Mouse (Mus musculus) CH12.LX (cell line): ENCODE measurements around the gene Lrrc1. TPM values are rescaled to one million over a fixed set of nuclear protein-coding genes. Genes with fewer than 3 reads are reported as not detected.

Experiments used
- DNase-seq: peaks from one replicate; pipeline ENCODE4 v3.0.0-alpha.2; 2013; ENCODE audit errors: extremely low read depth
- H3K27ac ChIP-seq: 2 replicates; pipeline ENCODE4 v1.5.1; 2012; ENCODE audit warnings: low read depth, mild to moderate bottlenecking, control low read depth, moderate library complexity; ENCODE audit not compliant: insufficient read depth
- H3K27me3 ChIP-seq: replicated peaks from 2 replicates; pipeline ENCODE3; 2012; ENCODE audit warnings: inconsistent platforms
- H3K36me3 ChIP-seq, 2 experiments: replicated peaks in 1 of 2; 2 replicates each; pipeline versions ENCODE3 to v1.6.1; 2012; ENCODE audit warnings: inconsistent platforms in 1 of 2, low read length in 1 of 2, mild to moderate bottlenecking in 1 of 2, mixed read lengths in 1 of 2, moderate library complexity in 1 of 2; ENCODE audit not compliant: control insufficient read depth in 1 of 2, insufficient read depth in 1 of 2
- H3K4me1 ChIP-seq, 2 experiments: 2 replicates each; pipeline ENCODE4 v1.6.1; 2012; ENCODE audit warnings: inconsistent platforms in 1 of 2, moderate library complexity in 1 of 2; ENCODE audit not compliant: insufficient read depth in 2 of 2, control insufficient read depth in 1 of 2
- H3K4me2 ChIP-seq: 2 replicates; pipeline ENCODE4 v1.6.1; 2012; ENCODE audit warnings: low read depth, mild to moderate bottlenecking, control low read depth; ENCODE audit not compliant: poor library complexity, insufficient read depth, severe bottlenecking
- H3K4me3 ChIP-seq, 3 experiments: fragments of 150-350 bp in 1 of 3; sonication (generic) in 1 of 3; replicated peaks in 1 of 3; 2 replicates each; pipeline versions ENCODE3 to v1.5.1; 2011 to 2012; ENCODE audit warnings: low read depth in 2 of 3, low read length in 2 of 3, mild to moderate bottlenecking in 2 of 3, moderate library complexity in 2 of 3, control low read depth in 1 of 3, improper control_type of control experiment in 1 of 3, inconsistent platforms in 1 of 3, mixed read lengths in 1 of 3; ENCODE audit not compliant: poor library complexity in 1 of 3
- H3K79me2 ChIP-seq: replicated peaks from 2 replicates; pipeline ENCODE4 v1.6.1; 2012; ENCODE audit warnings: mild to moderate bottlenecking, moderate library complexity; ENCODE audit not compliant: control insufficient read depth, poor library complexity, insufficient read depth, severe bottlenecking; ENCODE audit errors: extremely low read depth
- H3K9ac ChIP-seq: 2 replicates; pipeline ENCODE4 v1.6.1; 2012; ENCODE audit warnings: low read depth, mild to moderate bottlenecking, control low read depth, moderate library complexity; ENCODE audit not compliant: insufficient read depth
- H3K9me3 ChIP-seq: replicated peaks from 2 replicates; pipeline ENCODE3; 2012; ENCODE audit warnings: low read length, inconsistent platforms, mixed read lengths
- CHD1 ChIP-seq: IDR thresholded peaks from 2 replicates; pipeline ENCODE4 v1.6.1; 2012; ENCODE audit warnings: low read depth, low read length, improper control_type of control experiment, inconsistent platforms
- CTCF ChIP-seq, 2 experiments: IDR thresholded peaks in 1 of 2; conservative IDR thresholded peaks in 1 of 2; 2 replicates each; pipeline ENCODE4 v1.5.1; 2011 to 2012; ENCODE audit warnings: low read depth in 2 of 2, low read length in 2 of 2, improper control_type of control experiment in 1 of 2, inconsistent platforms in 1 of 2, mild to moderate bottlenecking in 1 of 2, moderate library complexity in 1 of 2
- EP300 ChIP-seq: IDR thresholded peaks from 2 replicates; pipeline ENCODE4 v1.6.1; 2011; ENCODE audit warnings: low read length, improper control_type of control experiment
- GABPA ChIP-seq: IDR thresholded peaks from 2 replicates; pipeline ENCODE4 v1.6.1; 2012; ENCODE audit warnings: low read depth, low read length, improper control_type of control experiment, inconsistent platforms; ENCODE audit not compliant: insufficient replicate concordance
- HCFC1 ChIP-seq: IDR thresholded peaks from 2 replicates; pipeline ENCODE4 v1.6.1; 2012; ENCODE audit warnings: low read depth, mild to moderate bottlenecking, inconsistent platforms, low read length, improper control_type of control experiment
- IRF4 ChIP-seq: IDR thresholded peaks from 2 replicates; pipeline ENCODE4 v1.6.1; 2014; ENCODE audit warnings: low read depth, mild to moderate bottlenecking, inconsistent platforms, low read length, improper control_type of control experiment
- JUN ChIP-seq: IDR thresholded peaks from 2 replicates; pipeline ENCODE4 v1.6.1; 2011; ENCODE audit warnings: low read depth, mild to moderate bottlenecking, low read length, improper control_type of control experiment, moderate library complexity; ENCODE audit not compliant: insufficient read depth
- JUND ChIP-seq: conservative IDR thresholded peaks from 2 replicates; pipeline ENCODE4 v1.6.1; 2011; ENCODE audit warnings: low read depth, low read length, improper control_type of control experiment
- KAT2A ChIP-seq: IDR thresholded peaks from 2 replicates; pipeline ENCODE4 v1.6.1; 2012; ENCODE audit warnings: low read length, improper control_type of control experiment, inconsistent platforms; ENCODE audit not compliant: insufficient replicate concordance
- MAFK ChIP-seq: IDR thresholded peaks from 2 replicates; pipeline ENCODE4 v1.6.1; 2011; ENCODE audit warnings: low read length, improper control_type of control experiment; ENCODE audit not compliant: insufficient replicate concordance
- MAX ChIP-seq: IDR thresholded peaks from 2 replicates; pipeline ENCODE4 v1.6.1; 2011; ENCODE audit warnings: low read length, improper control_type of control experiment
- MYC ChIP-seq: IDR thresholded peaks from 2 replicates; pipeline ENCODE4 v1.6.1; 2011; ENCODE audit warnings: low read depth, mild to moderate bottlenecking, improper control_type of control experiment, low read length
- NELFE ChIP-seq: IDR thresholded peaks from 2 replicates; pipeline ENCODE4 v1.6.1; 2011; ENCODE audit warnings: low read depth, low read length, improper control_type of control experiment
- NRF1 ChIP-seq: IDR thresholded peaks from 2 replicates; pipeline ENCODE4 v1.6.1; 2014; ENCODE audit warnings: low read depth, mild to moderate bottlenecking, inconsistent platforms, low read length, improper control_type of control experiment, moderate library complexity
- PAX5 ChIP-seq: IDR thresholded peaks from 2 replicates; pipeline ENCODE4 v1.6.1; 2012; ENCODE audit warnings: low read length, inconsistent platforms, mixed read lengths
- POLR2A ChIP-seq: IDR thresholded peaks from 2 replicates; pipeline ENCODE4 v1.6.1; 2011; ENCODE audit warnings: low read depth, mild to moderate bottlenecking, improper control_type of control experiment, low read length
- POLR2AphosphoS2 ChIP-seq: IDR thresholded peaks from 2 replicates; pipeline ENCODE4 v1.6.1; 2011; ENCODE audit warnings: low read depth, low read length, improper control_type of control experiment
- RCOR1 ChIP-seq: conservative IDR thresholded peaks from 2 replicates; pipeline ENCODE4 v1.6.1; 2012; ENCODE audit warnings: low read depth, mild to moderate bottlenecking, inconsistent platforms, low read length, improper control_type of control experiment
- SIN3A ChIP-seq: IDR thresholded peaks from 2 replicates; pipeline ENCODE4 v1.6.1; 2012; ENCODE audit warnings: low read length, improper control_type of control experiment, inconsistent platforms
- SMC3 ChIP-seq: IDR thresholded peaks from 2 replicates; pipeline ENCODE4 v1.6.1; 2011; ENCODE audit warnings: low read depth, low read length, improper control_type of control experiment
- TBP ChIP-seq: conservative IDR thresholded peaks from 2 replicates; pipeline ENCODE4 v1.6.1; 2011; ENCODE audit warnings: low read depth, low read length, improper control_type of control experiment
- UBTF ChIP-seq: IDR thresholded peaks from 2 replicates; pipeline ENCODE4 v1.6.1; 2012; ENCODE audit warnings: low read depth, mild to moderate bottlenecking, inconsistent platforms, low read length, improper control_type of control experiment, moderate library complexity
- ZKSCAN1 ChIP-seq: IDR thresholded peaks from 2 replicates; pipeline ENCODE4 v1.6.1; 2012; ENCODE audit warnings: low read depth, inconsistent platforms, low read length, improper control_type of control experiment, borderline replicate concordance
- ZMIZ1 ChIP-seq: IDR thresholded peaks from 2 replicates; pipeline ENCODE4 v1.6.1; 2012; ENCODE audit warnings: low read depth, mild to moderate bottlenecking, inconsistent platforms, low read length, improper control_type of control experiment
- dilution Hi-C: fragments of 300-500 bp; cut with MboI; formaldehyde crosslinking; loops from 2 replicates; pipeline ENCODE4 v1.14.3; 2020; ENCODE audit warnings: low sequenced_read_pairs; ENCODE audit not compliant: extremely low pct_unique_long_range_greater_than_20kb, extremely low pct_ligation_motif_present
- in situ Hi-C: fragments of 300-500 bp; cut with MboI; formaldehyde crosslinking; loops from 3 replicates; pipeline ENCODE4 v1.14.3; 2019; ENCODE audit warnings: low sequenced_read_pairs, low pct_ligation_motif_present, low pct_unique_long_range_greater_than_20kb, mixed read lengths
- polyA plus RNA-seq: library from polyadenylated mRNA; unstranded; fragments of >175 nt; gene quantifications from 2 replicates; pipeline ENCODE4 v1.2.1, GENCODE M21; 2012; ENCODE audit warnings: low read depth; ENCODE audit not compliant: insufficient read length
- total RNA-seq, 2 experiments: library from RNA; depleted of rRNA; stranded (reverse); fragments of 300-350 nt in 1 of 2; fragments of >200 nt in 1 of 2; gene quantifications; 2 replicates each; pipeline ENCODE4 v1.2.3; 2012 to 2014

Gene Lrrc1
- total and polyA plus RNA-seq, 3 experiments: 15.4 to 15.8 (median 15.8) TPM

GRCm38 (mm10) chr9:77519198-77519597 lies 25.5 kb downstream of the Lrrc1 start:
- H3K27me3 ChIP-seq: no peaks in the 10 kb centered on the region
- H3K4me1 ChIP-seq: peaks cover 8 to 53% of the 10 kb centered on the region in 2 experiments
- no peak overlapping the region for H3K9ac ChIP-seq
- peaks cover 6% of the 10 kb centered on the region for H3K79me2 ChIP-seq
- no peak for TF ChIP-seq UBTF
- TF ChIP-seq TBP: no peak
- no peak for TF ChIP-seq IRF4
- no peak for TF ChIP-seq KAT2A
- no peak for TF ChIP-seq JUN
- TF ChIP-seq MAX: no peak
- no peak for TF ChIP-seq MYC
- no peak for TF ChIP-seq POLR2AphosphoS2
- no peak for TF ChIP-seq SMC3
- TF ChIP-seq, all 38 proteins: peak for 0
- dilution Hi-C loops: no loop called here
- in situ Hi-C loops: no loop called here
- no peak for DNase-seq
- H3K4me3 ChIP-seq: no peak overlapping the region
- H3K27ac ChIP-seq: no peak overlapping the region
- H3K36me3 ChIP-seq: peaks cover 0 to 15% of the 10 kb centered on the region in 2 experiments
- no peaks in the 10 kb centered on the region for H3K9me3 ChIP-seq
- H3K4me2 ChIP-seq: no peak overlapping the region

GRCm38 (mm10) chr9:77516782-77517364 lies 27.8 kb downstream of the Lrrc1 start:
- dilution Hi-C loops (no loop called here), in situ Hi-C loops (no loop called here)
- TF ChIP-seq NRF1 (no peak), MAFK (no peak), POLR2A (no peak), POLR2AphosphoS2 (no peak), TBP (no peak), CHD1 (no peak), JUND (no peak), ZKSCAN1 (no peak), SIN3A (no peak), EP300 (no peak), NELFE (no peak), MYC (no peak), ZMIZ1 (no peak), GABPA (no peak), HCFC1 (no peak), SMC3 (no peak), CTCF (conservative IDR thresholded peaks at IDR 0.05 in 1 of 2, IDR thresholded peaks at IDR 0.05 in 1 of 2; ENCODE audit: low read depth in 2 of 2, low read length in 2 of 2) (no peak), MAX (no peak), PAX5 (no peak), RCOR1 (no peak)
- no peaks in the 10 kb centered on the region for H3K9me3 ChIP-seq
- H3K79me2 ChIP-seq: peaks cover 6% of the 10 kb centered on the region
- no peak overlapping the region for H3K27ac ChIP-seq
- no peaks in the 10 kb centered on the region for H3K27me3 ChIP-seq
- H3K4me2 ChIP-seq: no peak overlapping the region
- H3K9ac ChIP-seq: no peak overlapping the region
- H3K36me3 ChIP-seq: peaks cover 0 to 10% of the 10 kb centered on the region in 2 experiments
- H3K4me1 ChIP-seq: peaks cover 5 to 61% of the 10 kb centered on the region in 2 experiments; a peak in 3 of 4 replicates
- DNase-seq: no peak
- H3K4me3 ChIP-seq: no peak overlapping the region
